Mouse (Mus musculus) testis, adult 2 months (tissue): Measurements from ENCODE around the gene Lrrc75a.

Source experiments
- CTCF ChIP-seq: fragments of 200-500 bp; IDR thresholded peaks from 2 replicates; pipeline ENCODE4 v1.5.1; 2012; ENCODE audit warnings: low read depth, mild to moderate bottlenecking, inconsistent platforms, low read length, moderate library complexity; ENCODE audit not compliant: control insufficient read depth, insufficient read depth, insufficient replicate concordance
- POLR2A ChIP-seq: fragments of 200-500 bp; IDR thresholded peaks from 2 replicates; pipeline ENCODE4 v1.6.1; 2012; ENCODE audit warnings: low read depth, mild to moderate bottlenecking, inconsistent platforms, low read length, moderate library complexity; ENCODE audit not compliant: control insufficient read depth

GRCm38 (mm10) chr11:62613657-62614365 is 34.5 kb downstream of the Lrrc75a start:
- TF ChIP-seq CTCF: peak; percentile 99
- TF ChIP-seq POLR2A: peak; percentile 32; the same call in 1 of the 2 replicates
